Mouse (Mus musculus) 416B (cell line): ENCODE results near the gene Sptbn2.

Source experiments
- DNase-seq: peaks from one replicate; pipeline ENCODE4 v3.0.0; 2011; ENCODE audit warnings: low read depth

Sptbn2 gene

GRCm38 (mm10) chr19:4785206-4785605 is 74.2 kb downstream of the Sptbn2 start:
- DNase-seq, result no peak

GRCm38 (mm10) chr19:4786313-4786712 is 75.3 kb downstream of the Sptbn2 start:
- DNase-seq, result no peak

GRCm38 (mm10) chr19:4793281-4793830 is 82.4 kb downstream of the Sptbn2 start:
- DNase-seq, result no peak

- peak; percentile 100 for DNase-seq
Observed at GRCm38 (mm10) chr19:4793831-4794422, 83.0 kb downstream of the Sptbn2 start, which contains the start of gene Rbm4. Gene Rbm4, minus strand, starts transcription at chr19:4793901.

GRCm38 (mm10) chr19:4795929-4796328 is 85.0 kb downstream of the Sptbn2 start:
- no peak for DNase-seq

GRCm38 (mm10) chr19:4797846-4798245 is 86.9 kb downstream of the Sptbn2 start:
- DNase-seq, result no peak

- no peak for DNase-seq
Observed at GRCm38 (mm10) chr19:4799083-4799482, 88.1 kb downstream of the Sptbn2 start.
